Mouse (Mus musculus): ENCODE data around the gene Gm10134. TPM values are rescaled to one million over a fixed set of nuclear protein-coding genes. Genes with fewer than 3 reads are reported as not detected.

Gm10134 gene
- total and polyA plus RNA-seq, 3 experiments, result not detected

DNA sequence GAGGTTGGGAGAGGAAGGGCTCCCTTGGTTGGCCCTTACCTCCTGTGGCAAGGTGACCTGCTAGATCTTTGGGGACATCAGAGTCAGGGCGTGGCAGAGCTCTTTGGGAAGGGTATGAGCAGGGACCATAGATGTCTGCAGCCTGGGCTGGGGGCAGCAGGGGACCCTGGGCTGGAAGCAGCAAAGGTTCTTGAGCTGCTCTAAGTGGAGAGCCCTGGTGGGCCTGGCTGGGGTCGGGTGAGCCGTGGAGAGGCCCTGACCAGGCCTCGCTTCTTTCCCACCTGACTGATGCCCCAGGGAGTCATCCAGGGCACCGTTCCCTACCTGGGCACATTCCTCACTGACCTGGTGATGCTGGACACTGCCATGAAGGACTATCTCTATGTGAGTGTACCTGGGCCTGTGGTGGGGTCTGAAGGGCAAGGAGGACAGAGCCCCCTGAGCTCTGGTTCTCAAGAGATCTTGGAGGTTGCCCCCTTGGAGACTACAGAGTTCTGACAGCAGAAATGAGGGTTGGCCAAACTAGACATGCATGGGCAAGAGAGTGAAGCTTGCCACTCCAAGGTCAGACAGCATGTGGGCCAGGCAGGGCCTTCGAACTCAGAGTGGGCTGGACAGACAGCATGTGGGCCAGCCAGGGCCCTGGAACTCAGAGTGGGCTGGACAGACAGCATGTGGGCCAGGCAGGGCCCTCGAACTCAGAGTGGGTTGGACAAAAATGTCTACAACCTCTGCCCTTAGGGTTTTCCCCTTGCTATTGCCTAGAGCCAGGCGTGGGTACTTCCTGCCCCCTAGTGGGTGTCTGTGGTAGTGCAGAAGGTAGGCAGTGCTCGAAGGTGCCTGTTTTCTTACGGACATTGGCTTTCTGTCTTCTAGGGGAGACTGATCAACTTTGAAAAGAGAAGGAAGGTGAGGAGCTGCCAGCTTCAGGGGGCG, 41.6 kb downstream of the Gm10134 start:
- TF ChIP-seq RAD21 (IDR thresholded peaks at IDR 0.05; ENCODE audit: low read depth, low read length), result no peak; the same call in none of the 2 replicates
- no peak for TF ChIP-seq CHD2 (IDR thresholded peaks at IDR 0.05; ENCODE audit: low read length)
- no peak for TF ChIP-seq BHLHE40 (IDR thresholded peaks at IDR 0.05; ENCODE audit: low read depth, low read length)
- peak; percentile 90 to 99 for TF ChIP-seq CTCF (conservative IDR thresholded peaks at IDR 0.05 in 1 of 2, IDR thresholded peaks at IDR 0.05 in 1 of 2; ENCODE audit: low read depth in 2 of 2, low read length in 2 of 2)
- TF ChIP-seq ZC3H11A (IDR thresholded peaks at IDR 0.05; ENCODE audit: low read depth, low read length), result peak; percentile 90
- TF ChIP-seq ZMIZ1 (IDR thresholded peaks at IDR 0.05; ENCODE audit: low read depth, low read length), result no peak
- TF ChIP-seq EP300 (IDR thresholded peaks at IDR 0.05; ENCODE audit: low read length), result no peak
- TF ChIP-seq CHD1 (IDR thresholded peaks at IDR 0.05; ENCODE audit: low read depth, low read length), result no peak
- TF ChIP-seq MYC (IDR thresholded peaks at IDR 0.05; ENCODE audit: low read depth, low read length), result no peak
- TF ChIP-seq PAX5 (IDR thresholded peaks at IDR 0.05; ENCODE audit: low read length), result no peak
- no peak for TF ChIP-seq JUND (conservative IDR thresholded peaks at IDR 0.05; ENCODE audit: low read depth, low read length)
- TF ChIP-seq MEF2A (IDR thresholded peaks at IDR 0.05; ENCODE audit: borderline replicate concordance, low read depth, low read length), result peak; percentile 27; the same call in 1 of the 2 replicates
- TF ChIP-seq SMC3 (IDR thresholded peaks at IDR 0.05; ENCODE audit: low read depth, low read length), result peak; percentile 99
- no peak for TF ChIP-seq ZNF384 (IDR thresholded peaks at IDR 0.05; ENCODE audit: low read depth, low read length)
- no peak for TF ChIP-seq ELF1 (IDR thresholded peaks at IDR 0.05; ENCODE audit: low read depth, low read length)
- TF ChIP-seq ETS1 (conservative IDR thresholded peaks at IDR 0.05; ENCODE audit: low read depth, low read length), result no peak
- TF ChIP-seq IRF4 (IDR thresholded peaks at IDR 0.05; ENCODE audit: low read depth, low read length), result 0 out of 2 replicates have a peak, but pooled peaks have one; percentile 52
- TF ChIP-seq E2F4 (IDR thresholded peaks at IDR 0.05; ENCODE audit: insufficient replicate concordance, low read depth, low read length), result no peak
- TF ChIP-seq USF2 (conservative IDR thresholded peaks at IDR 0.05; ENCODE audit: low read depth, low read length), result no peak
- TF ChIP-seq TBP (conservative IDR thresholded peaks at IDR 0.05; ENCODE audit: low read depth, low read length), result no peak
- TF ChIP-seq MAZ (IDR thresholded peaks at IDR 0.05; ENCODE audit: low read depth, low read length), result no peak
- TF ChIP-seq USF1 (IDR thresholded peaks at IDR 0.05; ENCODE audit: low read depth, low read length), result no peak
- no peak for TF ChIP-seq POLR2A (IDR thresholded peaks at IDR 0.05; ENCODE audit: low read depth, low read length)
- no peak for TF ChIP-seq POLR2AphosphoS2 (IDR thresholded peaks at IDR 0.05; ENCODE audit: low read depth, low read length)
- 0 out of 2 replicates have a peak, but pooled peaks have one; percentile 2 for TF ChIP-seq SIN3A (IDR thresholded peaks at IDR 0.05; ENCODE audit: low read length)
- no peak for TF ChIP-seq KAT2A (IDR thresholded peaks at IDR 0.05; ENCODE audit: insufficient replicate concordance, low read length)
- peak; percentile 35; the same call in 1 of the 2 replicates for TF ChIP-seq NELFE (IDR thresholded peaks at IDR 0.05; ENCODE audit: low read depth, low read length)
- TF ChIP-seq ZKSCAN1 (IDR thresholded peaks at IDR 0.05; ENCODE audit: borderline replicate concordance, low read depth, low read length), result no peak
- TF ChIP-seq MXI1 (IDR thresholded peaks at IDR 0.05; ENCODE audit: low read depth, low read length), result no peak
- no peak for TF ChIP-seq JUN (IDR thresholded peaks at IDR 0.05; ENCODE audit: insufficient read depth, low read depth, low read length)
- TF ChIP-seq HCFC1 (IDR thresholded peaks at IDR 0.05; ENCODE audit: low read depth, low read length), result no peak
- TF ChIP-seq TCF12 (IDR thresholded peaks at IDR 0.05; ENCODE audit: low read depth, low read length), result no peak
- TF ChIP-seq RCOR1 (conservative IDR thresholded peaks at IDR 0.05; ENCODE audit: low read depth, low read length), result no peak
- TF ChIP-seq NRF1 (IDR thresholded peaks at IDR 0.05; ENCODE audit: low read depth, low read length), result no peak
- no peak for TF ChIP-seq MAFK (IDR thresholded peaks at IDR 0.05; ENCODE audit: insufficient replicate concordance, low read length)
- TF ChIP-seq UBTF (IDR thresholded peaks at IDR 0.05; ENCODE audit: low read depth, low read length), result no peak
- no peak for TF ChIP-seq GABPA (IDR thresholded peaks at IDR 0.05; ENCODE audit: insufficient replicate concordance, low read depth, low read length)
- TF ChIP-seq MAX (IDR thresholded peaks at IDR 0.05; ENCODE audit: low read length), result 0 out of 2 replicates have a peak, but pooled peaks have one; percentile 46
- Histone ChIP-seq H3K4me1 (ENCODE audit: control insufficient read depth in 1 of 2, insufficient read depth in 2 of 2) (peaks cover 7 to 35% of the 10 kb centered on the region in 2 experiments), H3K4me2 (ENCODE audit: insufficient read depth, low read depth, poor library complexity, severe bottlenecking) (no peak overlapping the region), H3K27ac (ENCODE audit: insufficient read depth, low read depth) (no peak overlapping the region), H3K79me2 (replicated peaks; ENCODE audit: control insufficient read depth, extremely low read depth, insufficient read depth, poor library complexity, severe bottlenecking) (no peaks in the 10 kb centered on the region), H3K9ac (ENCODE audit: insufficient read depth, low read depth) (no peak overlapping the region), H3K4me3 (replicated peaks in 1 of 3; ENCODE audit: low read depth in 2 of 3, low read length in 2 of 3, poor library complexity in 1 of 3) (no peak overlapping the region), H3K27me3 (replicated peaks) (no peaks in the 10 kb centered on the region), H3K9me3 (replicated peaks; ENCODE audit: low read length) (no peaks in the 10 kb centered on the region), H3K36me3 (replicated peaks in 1 of 2; ENCODE audit: control insufficient read depth in 1 of 2, insufficient read depth in 1 of 2, low read length in 1 of 2) (peaks cover 68 to 96% of the 10 kb centered on the region in 2 experiments)
- in situ Hi-C loops (cut with MboI; ENCODE audit: low pct_ligation_motif_present, low pct_unique_long_range_greater_than_20kb, low sequenced_read_pairs), result loop anchor here (5.0 kb wide), 1 partner anchor 35 kb away; the partner anchor contains the start of gene Ralgds
- peak; percentile 88 for DNase-seq (ENCODE audit: extremely low read depth)
- dilution Hi-C loops (cut with MboI; ENCODE audit: extremely low pct_ligation_motif_present, extremely low pct_unique_long_range_greater_than_20kb, low sequenced_read_pairs), result no loop called here
